Mouse (Mus musculus) CH12.LX (cell line): ENCODE measurements around the gene Fdps. TPM values are rescaled to one million over a fixed set of nuclear protein-coding genes. Genes with fewer than 3 reads are reported as not detected.

Experiments
- DNase-seq: peaks from one replicate; pipeline ENCODE4 v3.0.0-alpha.2; 2013; ENCODE audit errors: extremely low read depth
- H3K27ac ChIP-seq: 2 replicates; pipeline ENCODE4 v1.5.1; 2012; ENCODE audit warnings: low read depth, mild to moderate bottlenecking, control low read depth, moderate library complexity; ENCODE audit not compliant: insufficient read depth
- H3K27me3 ChIP-seq: replicated peaks from 2 replicates; pipeline ENCODE3; 2012; ENCODE audit warnings: inconsistent platforms
- H3K36me3 ChIP-seq, 2 experiments: replicated peaks in 1 of 2; 2 replicates each; pipeline versions ENCODE3 to v1.6.1; 2012; ENCODE audit warnings: inconsistent platforms in 1 of 2, low read length in 1 of 2, mild to moderate bottlenecking in 1 of 2, mixed read lengths in 1 of 2, moderate library complexity in 1 of 2; ENCODE audit not compliant: control insufficient read depth in 1 of 2, insufficient read depth in 1 of 2
- H3K4me1 ChIP-seq, 2 experiments: 2 replicates each; pipeline ENCODE4 v1.6.1; 2012; ENCODE audit warnings: inconsistent platforms in 1 of 2, moderate library complexity in 1 of 2; ENCODE audit not compliant: insufficient read depth in 2 of 2, control insufficient read depth in 1 of 2
- H3K4me2 ChIP-seq: 2 replicates; pipeline ENCODE4 v1.6.1; 2012; ENCODE audit warnings: low read depth, mild to moderate bottlenecking, control low read depth; ENCODE audit not compliant: poor library complexity, insufficient read depth, severe bottlenecking
- H3K4me3 ChIP-seq, 3 experiments: fragments of 150-350 bp in 1 of 3; sonication (generic) in 1 of 3; replicated peaks in 1 of 3; 2 replicates each; pipeline versions ENCODE3 to v1.5.1; 2011 to 2012; ENCODE audit warnings: low read depth in 2 of 3, low read length in 2 of 3, mild to moderate bottlenecking in 2 of 3, moderate library complexity in 2 of 3, control low read depth in 1 of 3, improper control_type of control experiment in 1 of 3, inconsistent platforms in 1 of 3, mixed read lengths in 1 of 3; ENCODE audit not compliant: poor library complexity in 1 of 3
- H3K79me2 ChIP-seq: replicated peaks from 2 replicates; pipeline ENCODE4 v1.6.1; 2012; ENCODE audit warnings: mild to moderate bottlenecking, moderate library complexity; ENCODE audit not compliant: control insufficient read depth, poor library complexity, insufficient read depth, severe bottlenecking; ENCODE audit errors: extremely low read depth
- H3K9ac ChIP-seq: 2 replicates; pipeline ENCODE4 v1.6.1; 2012; ENCODE audit warnings: low read depth, mild to moderate bottlenecking, control low read depth, moderate library complexity; ENCODE audit not compliant: insufficient read depth
- H3K9me3 ChIP-seq: replicated peaks from 2 replicates; pipeline ENCODE3; 2012; ENCODE audit warnings: low read length, inconsistent platforms, mixed read lengths
- BHLHE40 ChIP-seq: IDR thresholded peaks from 2 replicates; pipeline ENCODE4 v1.6.1; 2011; ENCODE audit warnings: mild to moderate bottlenecking, low read depth, low read length, improper control_type of control experiment
- CHD1 ChIP-seq: IDR thresholded peaks from 2 replicates; pipeline ENCODE4 v1.6.1; 2012; ENCODE audit warnings: low read depth, low read length, improper control_type of control experiment, inconsistent platforms
- CHD2 ChIP-seq: IDR thresholded peaks from 2 replicates; pipeline ENCODE4 v1.6.1; 2011; ENCODE audit warnings: low read length, improper control_type of control experiment
- CTCF ChIP-seq, 2 experiments: IDR thresholded peaks in 1 of 2; conservative IDR thresholded peaks in 1 of 2; 2 replicates each; pipeline ENCODE4 v1.5.1; 2011 to 2012; ENCODE audit warnings: low read depth in 2 of 2, low read length in 2 of 2, improper control_type of control experiment in 1 of 2, inconsistent platforms in 1 of 2, mild to moderate bottlenecking in 1 of 2, moderate library complexity in 1 of 2
- E2F4 ChIP-seq: IDR thresholded peaks from 2 replicates; pipeline ENCODE4 v1.6.1; 2011; ENCODE audit warnings: low read depth, low read length, improper control_type of control experiment; ENCODE audit not compliant: insufficient replicate concordance
- ELF1 ChIP-seq: IDR thresholded peaks from 2 replicates; pipeline ENCODE4 v1.6.1; 2014; ENCODE audit warnings: low read depth, mild to moderate bottlenecking, inconsistent platforms, low read length, improper control_type of control experiment
- EP300 ChIP-seq: IDR thresholded peaks from 2 replicates; pipeline ENCODE4 v1.6.1; 2011; ENCODE audit warnings: low read length, improper control_type of control experiment
- ETS1 ChIP-seq: conservative IDR thresholded peaks from 2 replicates; pipeline ENCODE4 v1.6.1; 2012; ENCODE audit warnings: low read depth, mild to moderate bottlenecking, inconsistent platforms, low read length, improper control_type of control experiment, moderate library complexity
- GABPA ChIP-seq: IDR thresholded peaks from 2 replicates; pipeline ENCODE4 v1.6.1; 2012; ENCODE audit warnings: low read depth, low read length, improper control_type of control experiment, inconsistent platforms; ENCODE audit not compliant: insufficient replicate concordance
- HCFC1 ChIP-seq: IDR thresholded peaks from 2 replicates; pipeline ENCODE4 v1.6.1; 2012; ENCODE audit warnings: low read depth, mild to moderate bottlenecking, inconsistent platforms, low read length, improper control_type of control experiment
- IRF4 ChIP-seq: IDR thresholded peaks from 2 replicates; pipeline ENCODE4 v1.6.1; 2014; ENCODE audit warnings: low read depth, mild to moderate bottlenecking, inconsistent platforms, low read length, improper control_type of control experiment
- JUN ChIP-seq: IDR thresholded peaks from 2 replicates; pipeline ENCODE4 v1.6.1; 2011; ENCODE audit warnings: low read depth, mild to moderate bottlenecking, low read length, improper control_type of control experiment, moderate library complexity; ENCODE audit not compliant: insufficient read depth
- JUND ChIP-seq: conservative IDR thresholded peaks from 2 replicates; pipeline ENCODE4 v1.6.1; 2011; ENCODE audit warnings: low read depth, low read length, improper control_type of control experiment
- KAT2A ChIP-seq: IDR thresholded peaks from 2 replicates; pipeline ENCODE4 v1.6.1; 2012; ENCODE audit warnings: low read length, improper control_type of control experiment, inconsistent platforms; ENCODE audit not compliant: insufficient replicate concordance
- MAFK ChIP-seq: IDR thresholded peaks from 2 replicates; pipeline ENCODE4 v1.6.1; 2011; ENCODE audit warnings: low read length, improper control_type of control experiment; ENCODE audit not compliant: insufficient replicate concordance
- MAX ChIP-seq: IDR thresholded peaks from 2 replicates; pipeline ENCODE4 v1.6.1; 2011; ENCODE audit warnings: low read length, improper control_type of control experiment
- MAZ ChIP-seq: IDR thresholded peaks from 2 replicates; pipeline ENCODE4 v1.6.1; 2012; ENCODE audit warnings: low read depth, mild to moderate bottlenecking, inconsistent platforms, low read length, improper control_type of control experiment, moderate library complexity
- MEF2A ChIP-seq: IDR thresholded peaks from 2 replicates; pipeline ENCODE4 v1.6.1; 2014; ENCODE audit warnings: low read depth, mild to moderate bottlenecking, inconsistent platforms, low read length, improper control_type of control experiment, borderline replicate concordance
- MXI1 ChIP-seq: IDR thresholded peaks from 2 replicates; pipeline ENCODE4 v1.6.1; 2011; ENCODE audit warnings: mild to moderate bottlenecking, low read depth, low read length, improper control_type of control experiment
- MYC ChIP-seq: IDR thresholded peaks from 2 replicates; pipeline ENCODE4 v1.6.1; 2011; ENCODE audit warnings: low read depth, mild to moderate bottlenecking, improper control_type of control experiment, low read length
- NELFE ChIP-seq: IDR thresholded peaks from 2 replicates; pipeline ENCODE4 v1.6.1; 2011; ENCODE audit warnings: low read depth, low read length, improper control_type of control experiment
- NRF1 ChIP-seq: IDR thresholded peaks from 2 replicates; pipeline ENCODE4 v1.6.1; 2014; ENCODE audit warnings: low read depth, mild to moderate bottlenecking, inconsistent platforms, low read length, improper control_type of control experiment, moderate library complexity
- PAX5 ChIP-seq: IDR thresholded peaks from 2 replicates; pipeline ENCODE4 v1.6.1; 2012; ENCODE audit warnings: low read length, inconsistent platforms, mixed read lengths
- POLR2A ChIP-seq: IDR thresholded peaks from 2 replicates; pipeline ENCODE4 v1.6.1; 2011; ENCODE audit warnings: low read depth, mild to moderate bottlenecking, improper control_type of control experiment, low read length
- POLR2AphosphoS2 ChIP-seq: IDR thresholded peaks from 2 replicates; pipeline ENCODE4 v1.6.1; 2011; ENCODE audit warnings: low read depth, low read length, improper control_type of control experiment
- RAD21 ChIP-seq: IDR thresholded peaks from 2 replicates; pipeline ENCODE4 v1.6.1; 2011; ENCODE audit warnings: low read depth, mild to moderate bottlenecking, low read length, improper control_type of control experiment, moderate library complexity
- RCOR1 ChIP-seq: conservative IDR thresholded peaks from 2 replicates; pipeline ENCODE4 v1.6.1; 2012; ENCODE audit warnings: low read depth, mild to moderate bottlenecking, inconsistent platforms, low read length, improper control_type of control experiment
- SIN3A ChIP-seq: IDR thresholded peaks from 2 replicates; pipeline ENCODE4 v1.6.1; 2012; ENCODE audit warnings: low read length, improper control_type of control experiment, inconsistent platforms
- SMC3 ChIP-seq: IDR thresholded peaks from 2 replicates; pipeline ENCODE4 v1.6.1; 2011; ENCODE audit warnings: low read depth, low read length, improper control_type of control experiment
- TBP ChIP-seq: conservative IDR thresholded peaks from 2 replicates; pipeline ENCODE4 v1.6.1; 2011; ENCODE audit warnings: low read depth, low read length, improper control_type of control experiment
- TCF12 ChIP-seq: IDR thresholded peaks from 2 replicates; pipeline ENCODE4 v1.6.1; 2014; ENCODE audit warnings: low read depth, mild to moderate bottlenecking, inconsistent platforms, low read length, improper control_type of control experiment
- UBTF ChIP-seq: IDR thresholded peaks from 2 replicates; pipeline ENCODE4 v1.6.1; 2012; ENCODE audit warnings: low read depth, mild to moderate bottlenecking, inconsistent platforms, low read length, improper control_type of control experiment, moderate library complexity
- USF1 ChIP-seq: IDR thresholded peaks from 2 replicates; pipeline ENCODE4 v1.6.1; 2014; ENCODE audit warnings: low read depth, mild to moderate bottlenecking, inconsistent platforms, low read length, improper control_type of control experiment
- USF2 ChIP-seq: conservative IDR thresholded peaks from 2 replicates; pipeline ENCODE4 v1.6.1; 2011; ENCODE audit warnings: low read depth, low read length, improper control_type of control experiment
- ZC3H11A ChIP-seq: IDR thresholded peaks from 2 replicates; pipeline ENCODE4 v1.6.1; 2012; ENCODE audit warnings: low read depth, mild to moderate bottlenecking, inconsistent platforms, low read length, improper control_type of control experiment
- ZKSCAN1 ChIP-seq: IDR thresholded peaks from 2 replicates; pipeline ENCODE4 v1.6.1; 2012; ENCODE audit warnings: low read depth, inconsistent platforms, low read length, improper control_type of control experiment, borderline replicate concordance
- ZMIZ1 ChIP-seq: IDR thresholded peaks from 2 replicates; pipeline ENCODE4 v1.6.1; 2012; ENCODE audit warnings: low read depth, mild to moderate bottlenecking, inconsistent platforms, low read length, improper control_type of control experiment
- ZNF384 ChIP-seq: IDR thresholded peaks from 2 replicates; pipeline ENCODE4 v1.6.1; 2012; ENCODE audit warnings: low read depth, low read length, improper control_type of control experiment, inconsistent platforms
- dilution Hi-C: fragments of 300-500 bp; cut with MboI; formaldehyde crosslinking; loops from 2 replicates; pipeline ENCODE4 v1.14.3; 2020; ENCODE audit warnings: low sequenced_read_pairs; ENCODE audit not compliant: extremely low pct_unique_long_range_greater_than_20kb, extremely low pct_ligation_motif_present
- in situ Hi-C: fragments of 300-500 bp; cut with MboI; formaldehyde crosslinking; loops from 3 replicates; pipeline ENCODE4 v1.14.3; 2019; ENCODE audit warnings: low sequenced_read_pairs, low pct_ligation_motif_present, low pct_unique_long_range_greater_than_20kb, mixed read lengths
- polyA plus RNA-seq: library from polyadenylated mRNA; unstranded; fragments of >175 nt; gene quantifications from 2 replicates; pipeline ENCODE4 v1.2.1, GENCODE M21; 2012; ENCODE audit warnings: low read depth; ENCODE audit not compliant: insufficient read length
- total RNA-seq, 2 experiments: library from RNA; depleted of rRNA; stranded (reverse); fragments of 300-350 nt in 1 of 2; fragments of >200 nt in 1 of 2; gene quantifications; 2 replicates each; pipeline ENCODE4 v1.2.3; 2012 to 2014

Gene Fdps
- total and polyA plus RNA-seq, 3 experiments, result 177 to 572 (median 243) TPM

- 0 out of 2 replicates have a peak overlapping the region, but pooled peaks have one; percentile 2 for H3K9ac ChIP-seq
- H3K4me1 ChIP-seq, result peaks cover 35 to 80% of the 10 kb centered on the region in 2 experiments
- no peaks in the 10 kb centered on the region for H3K27me3 ChIP-seq
- no peaks in the 10 kb centered on the region for H3K9me3 ChIP-seq
- in situ Hi-C loops (no loop called here), dilution Hi-C loops (no loop called here)
- peak; percentile 71 for DNase-seq
- H3K4me2 ChIP-seq, result peak overlapping the region; percentile 85
- peak overlapping the region; percentile 72 for H3K27ac ChIP-seq
- H3K79me2 ChIP-seq, result no peaks in the 10 kb centered on the region
- TF ChIP-seq TCF12 (no peak; the same call in 1 of the 2 replicates), ZMIZ1 (no peak), KAT2A (no peak), BHLHE40 (peak; percentile 61), CHD1 (no peak), MAX (no peak), PAX5 (no peak), MYC (peak; percentile 46; the same call in 1 of the 2 replicates), IRF4 (peak; percentile 60; the same call in 1 of the 2 replicates), ELF1 (peak; percentile 26), GABPA (no peak), EP300 (0 out of 2 replicates have a peak, but pooled peaks have one; percentile 21), RCOR1 (no peak), POLR2A (no peak; the same call in 1 of the 2 replicates), ZKSCAN1 (no peak), SMC3 (no peak), UBTF (no peak), JUN (no peak), JUND (no peak), MAFK (no peak; the same call in 1 of the 2 replicates), HCFC1 (no peak), NRF1 (no peak), RAD21 (no peak), ZNF384 (peak; percentile 47), E2F4 (no peak), USF2 (no peak), ZC3H11A (no peak), MEF2A (peak; percentile 55; the same call in 1 of the 2 replicates), CTCF (conservative IDR thresholded peaks at IDR 0.05 in 1 of 2, IDR thresholded peaks at IDR 0.05 in 1 of 2; ENCODE audit: low read depth in 2 of 2, low read length in 2 of 2) (no peak), TBP (no peak), SIN3A (no peak), USF1 (no peak), POLR2AphosphoS2 (no peak), MXI1 (no peak), ETS1 (no peak; the same call in 1 of the 2 replicates), CHD2 (no peak), MAZ (0 out of 2 replicates have a peak, but pooled peaks have one; percentile 15), NELFE (no peak)
- TF ChIP-seq, all 38 proteins: peak for 8
- Histone ChIP-seq H3K4me3 (no peak overlapping the region), H3K36me3 (peaks cover 2 to 16% of the 10 kb centered on the region in 2 experiments)
Observed at GRCm38 (mm10) chr3:89084654-89085190, 17.0 kb downstream of the Fdps start.
